Mouse (Mus musculus) CH12.LX (cell line): ENCODE results near the gene D230025D16Rik. TPM values are rescaled to one million over a fixed set of nuclear protein-coding genes. Genes with fewer than 3 reads are reported as not detected.
"Not testable (repeated sequence)": the region's sequence is repeated elsewhere in the genome, so short reads cannot be mapped to it uniquely, and the experiment has no call there.

Experiments used
- DNase-seq: peaks from one replicate; pipeline ENCODE4 v3.0.0-alpha.2; 2013; ENCODE audit errors: extremely low read depth
- H3K27ac ChIP-seq: 2 replicates; pipeline ENCODE4 v1.5.1; 2012; ENCODE audit warnings: low read depth, mild to moderate bottlenecking, control low read depth, moderate library complexity; ENCODE audit not compliant: insufficient read depth
- H3K27me3 ChIP-seq: replicated peaks from 2 replicates; pipeline ENCODE3; 2012; ENCODE audit warnings: inconsistent platforms
- H3K36me3 ChIP-seq, 2 experiments: replicated peaks in 1 of 2; 2 replicates each; pipeline versions ENCODE3 to v1.6.1; 2012; ENCODE audit warnings: inconsistent platforms in 1 of 2, low read length in 1 of 2, mild to moderate bottlenecking in 1 of 2, mixed read lengths in 1 of 2, moderate library complexity in 1 of 2; ENCODE audit not compliant: control insufficient read depth in 1 of 2, insufficient read depth in 1 of 2
- H3K4me1 ChIP-seq, 2 experiments: 2 replicates each; pipeline ENCODE4 v1.6.1; 2012; ENCODE audit warnings: inconsistent platforms in 1 of 2, moderate library complexity in 1 of 2; ENCODE audit not compliant: insufficient read depth in 2 of 2, control insufficient read depth in 1 of 2
- H3K4me2 ChIP-seq: 2 replicates; pipeline ENCODE4 v1.6.1; 2012; ENCODE audit warnings: low read depth, mild to moderate bottlenecking, control low read depth; ENCODE audit not compliant: poor library complexity, insufficient read depth, severe bottlenecking
- H3K4me3 ChIP-seq, 3 experiments: fragments of 150-350 bp in 1 of 3; sonication (generic) in 1 of 3; replicated peaks in 1 of 3; 2 replicates each; pipeline versions ENCODE3 to v1.5.1; 2011 to 2012; ENCODE audit warnings: low read depth in 2 of 3, low read length in 2 of 3, mild to moderate bottlenecking in 2 of 3, moderate library complexity in 2 of 3, control low read depth in 1 of 3, improper control_type of control experiment in 1 of 3, inconsistent platforms in 1 of 3, mixed read lengths in 1 of 3; ENCODE audit not compliant: poor library complexity in 1 of 3
- H3K79me2 ChIP-seq: replicated peaks from 2 replicates; pipeline ENCODE4 v1.6.1; 2012; ENCODE audit warnings: mild to moderate bottlenecking, moderate library complexity; ENCODE audit not compliant: control insufficient read depth, poor library complexity, insufficient read depth, severe bottlenecking; ENCODE audit errors: extremely low read depth
- H3K9ac ChIP-seq: 2 replicates; pipeline ENCODE4 v1.6.1; 2012; ENCODE audit warnings: low read depth, mild to moderate bottlenecking, control low read depth, moderate library complexity; ENCODE audit not compliant: insufficient read depth
- H3K9me3 ChIP-seq: replicated peaks from 2 replicates; pipeline ENCODE3; 2012; ENCODE audit warnings: low read length, inconsistent platforms, mixed read lengths
- BHLHE40 ChIP-seq: IDR thresholded peaks from 2 replicates; pipeline ENCODE4 v1.6.1; 2011; ENCODE audit warnings: mild to moderate bottlenecking, low read depth, low read length, improper control_type of control experiment
- CHD1 ChIP-seq: IDR thresholded peaks from 2 replicates; pipeline ENCODE4 v1.6.1; 2012; ENCODE audit warnings: low read depth, low read length, improper control_type of control experiment, inconsistent platforms
- CHD2 ChIP-seq: IDR thresholded peaks from 2 replicates; pipeline ENCODE4 v1.6.1; 2011; ENCODE audit warnings: low read length, improper control_type of control experiment
- E2F4 ChIP-seq: IDR thresholded peaks from 2 replicates; pipeline ENCODE4 v1.6.1; 2011; ENCODE audit warnings: low read depth, low read length, improper control_type of control experiment; ENCODE audit not compliant: insufficient replicate concordance
- GABPA ChIP-seq: IDR thresholded peaks from 2 replicates; pipeline ENCODE4 v1.6.1; 2012; ENCODE audit warnings: low read depth, low read length, improper control_type of control experiment, inconsistent platforms; ENCODE audit not compliant: insufficient replicate concordance
- HCFC1 ChIP-seq: IDR thresholded peaks from 2 replicates; pipeline ENCODE4 v1.6.1; 2012; ENCODE audit warnings: low read depth, mild to moderate bottlenecking, inconsistent platforms, low read length, improper control_type of control experiment
- JUN ChIP-seq: IDR thresholded peaks from 2 replicates; pipeline ENCODE4 v1.6.1; 2011; ENCODE audit warnings: low read depth, mild to moderate bottlenecking, low read length, improper control_type of control experiment, moderate library complexity; ENCODE audit not compliant: insufficient read depth
- KAT2A ChIP-seq: IDR thresholded peaks from 2 replicates; pipeline ENCODE4 v1.6.1; 2012; ENCODE audit warnings: low read length, improper control_type of control experiment, inconsistent platforms; ENCODE audit not compliant: insufficient replicate concordance
- MAFK ChIP-seq: IDR thresholded peaks from 2 replicates; pipeline ENCODE4 v1.6.1; 2011; ENCODE audit warnings: low read length, improper control_type of control experiment; ENCODE audit not compliant: insufficient replicate concordance
- MAX ChIP-seq: IDR thresholded peaks from 2 replicates; pipeline ENCODE4 v1.6.1; 2011; ENCODE audit warnings: low read length, improper control_type of control experiment
- MEF2A ChIP-seq: IDR thresholded peaks from 2 replicates; pipeline ENCODE4 v1.6.1; 2014; ENCODE audit warnings: low read depth, mild to moderate bottlenecking, inconsistent platforms, low read length, improper control_type of control experiment, borderline replicate concordance
- MXI1 ChIP-seq: IDR thresholded peaks from 2 replicates; pipeline ENCODE4 v1.6.1; 2011; ENCODE audit warnings: mild to moderate bottlenecking, low read depth, low read length, improper control_type of control experiment
- MYC ChIP-seq: IDR thresholded peaks from 2 replicates; pipeline ENCODE4 v1.6.1; 2011; ENCODE audit warnings: low read depth, mild to moderate bottlenecking, improper control_type of control experiment, low read length
- NELFE ChIP-seq: IDR thresholded peaks from 2 replicates; pipeline ENCODE4 v1.6.1; 2011; ENCODE audit warnings: low read depth, low read length, improper control_type of control experiment
- PAX5 ChIP-seq: IDR thresholded peaks from 2 replicates; pipeline ENCODE4 v1.6.1; 2012; ENCODE audit warnings: low read length, inconsistent platforms, mixed read lengths
- SIN3A ChIP-seq: IDR thresholded peaks from 2 replicates; pipeline ENCODE4 v1.6.1; 2012; ENCODE audit warnings: low read length, improper control_type of control experiment, inconsistent platforms
- USF1 ChIP-seq: IDR thresholded peaks from 2 replicates; pipeline ENCODE4 v1.6.1; 2014; ENCODE audit warnings: low read depth, mild to moderate bottlenecking, inconsistent platforms, low read length, improper control_type of control experiment
- ZMIZ1 ChIP-seq: IDR thresholded peaks from 2 replicates; pipeline ENCODE4 v1.6.1; 2012; ENCODE audit warnings: low read depth, mild to moderate bottlenecking, inconsistent platforms, low read length, improper control_type of control experiment
- ZNF384 ChIP-seq: IDR thresholded peaks from 2 replicates; pipeline ENCODE4 v1.6.1; 2012; ENCODE audit warnings: low read depth, low read length, improper control_type of control experiment, inconsistent platforms
- dilution Hi-C: fragments of 300-500 bp; cut with MboI; formaldehyde crosslinking; loops from 2 replicates; pipeline ENCODE4 v1.14.3; 2020; ENCODE audit warnings: low sequenced_read_pairs; ENCODE audit not compliant: extremely low pct_unique_long_range_greater_than_20kb, extremely low pct_ligation_motif_present
- in situ Hi-C: fragments of 300-500 bp; cut with MboI; formaldehyde crosslinking; loops from 3 replicates; pipeline ENCODE4 v1.14.3; 2019; ENCODE audit warnings: low sequenced_read_pairs, low pct_ligation_motif_present, low pct_unique_long_range_greater_than_20kb, mixed read lengths
- polyA plus RNA-seq: library from polyadenylated mRNA; unstranded; fragments of >175 nt; gene quantifications from 2 replicates; pipeline ENCODE4 v1.2.1, GENCODE M21; 2012; ENCODE audit warnings: low read depth; ENCODE audit not compliant: insufficient read length
- total RNA-seq, 2 experiments: library from RNA; depleted of rRNA; stranded (reverse); fragments of 300-350 nt in 1 of 2; fragments of >200 nt in 1 of 2; gene quantifications; 2 replicates each; pipeline ENCODE4 v1.2.3; 2012 to 2014

D230025D16Rik gene
- total and polyA plus RNA-seq, 3 experiments = 10.7 to 21.5 (median 14.0) TPM

DNA sequence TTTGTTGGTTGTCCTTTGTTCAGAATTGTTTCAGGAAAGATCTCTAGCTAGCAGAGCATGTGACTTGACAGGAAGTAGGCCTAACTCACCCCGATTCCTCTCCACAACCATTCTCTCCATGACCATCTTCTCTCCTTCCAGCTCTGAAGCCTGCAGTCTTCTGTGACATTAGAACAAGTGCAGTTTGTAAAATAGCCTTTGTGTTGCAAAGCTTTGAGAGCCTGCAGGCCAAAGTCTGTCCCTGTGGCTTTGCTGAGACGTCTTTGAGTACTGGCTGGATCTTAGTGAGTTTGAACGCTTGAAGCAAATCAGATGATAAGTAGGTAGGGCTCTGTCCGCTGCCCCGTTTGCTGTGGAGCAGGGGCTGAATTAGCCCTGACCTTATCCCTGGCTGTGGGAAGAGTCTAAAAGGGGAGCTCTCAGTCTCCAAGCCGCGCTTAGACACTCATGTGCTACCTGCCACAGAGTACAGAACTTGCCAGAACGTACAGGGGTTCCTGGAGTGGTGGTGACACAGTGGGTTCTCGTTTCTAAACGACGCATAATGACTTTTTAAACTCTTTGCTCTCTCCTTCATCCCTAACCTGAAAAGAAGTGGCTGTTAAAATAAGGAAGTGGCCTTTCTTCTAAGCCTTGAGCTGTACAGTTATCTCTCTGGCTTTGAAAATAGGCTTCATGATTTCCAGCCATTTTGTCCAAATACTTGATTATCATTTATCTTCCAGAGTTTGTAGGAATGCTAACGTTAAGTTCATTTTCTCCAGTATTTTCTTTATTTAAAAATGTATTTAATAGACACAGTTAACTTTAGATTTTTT lies 6.8 kb downstream of the D230025D16Rik start:
- Histone ChIP-seq H3K79me2 (peaks cover 12% of the 10 kb centered on the region; the same call in 1 of the 2 replicates), H3K4me3 (no peak overlapping the region), H3K4me1 (peaks cover 0 to 21% of the 10 kb centered on the region in 2 experiments; a peak in 2 of 4 replicates), H3K9me3 (no peaks in the 10 kb centered on the region), H3K27me3 (no peaks in the 10 kb centered on the region), H3K4me2 (no peak overlapping the region), H3K27ac (no peak overlapping the region), H3K36me3 (peaks cover 15 to 52% of the 10 kb centered on the region in 2 experiments), H3K9ac (no peak overlapping the region)
- TF ChIP-seq SIN3A (no peak), ZMIZ1 (no peak), PAX5 (no peak), MAFK (no peak), ZNF384 (no peak), JUN (no peak), USF1 (no peak), MAX (no peak), CHD1 (no peak), BHLHE40 (no peak), CHD2 (no peak), E2F4 (no peak), MEF2A (no peak), MYC (no peak), MXI1 (no peak), GABPA (no peak), KAT2A (no peak), HCFC1 (no peak), NELFE (no peak)
- DNase-seq = no peak
- dilution Hi-C loops = no loop called here
- in situ Hi-C loops = no loop called here

DNA sequence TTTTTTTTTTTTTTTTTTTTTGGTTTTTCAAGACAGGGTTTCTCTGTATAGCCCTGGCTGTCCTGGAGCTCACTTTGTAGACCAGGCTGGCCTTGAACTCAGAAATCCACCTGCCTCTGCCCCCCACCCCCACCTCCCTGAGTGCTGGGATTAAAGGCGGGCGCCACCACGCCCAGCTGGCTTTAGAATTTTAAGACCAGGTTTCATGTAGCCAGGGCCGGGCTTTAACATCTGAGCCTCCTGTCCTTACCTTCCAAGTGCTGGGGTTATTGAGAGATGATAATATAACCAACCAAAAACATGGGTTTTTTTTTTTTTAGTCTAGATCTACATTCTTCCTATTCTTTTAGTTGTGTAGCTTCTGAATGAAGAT lies 7.4 kb downstream of the D230025D16Rik start:
- dilution Hi-C loops, H3K4me3 ChIP-seq, H3K9ac ChIP-seq, in situ Hi-C loops, H3K4me2 ChIP-seq, H3K79me2 ChIP-seq, DNase-seq, H3K27ac ChIP-seq, H3K27me3 ChIP-seq, H3K9me3 ChIP-seq: not testable (repeated sequence)
- Histone ChIP-seq H3K36me3 (peaks cover 15 to 52% of the 10 kb centered on the region in 2 experiments), H3K4me1 (peaks cover 0 to 15% of the 10 kb centered on the region in 2 experiments; a peak in 2 of 4 replicates)
